Mouse (Mus musculus) v-Abl transformed pro-B cells (cell line): Measurements from ENCODE around the gene Dhx16.

Source experiments
- in situ Hi-C, 2 experiments: fragments of 400-800 bp; cut with MboI; formaldehyde crosslinking; loops; one replicate each; pipeline ENCODE4 v1.15.1; 2025; ENCODE audit not compliant: unreplicated experiment in 2 of 2

Gene Dhx16

DNA sequence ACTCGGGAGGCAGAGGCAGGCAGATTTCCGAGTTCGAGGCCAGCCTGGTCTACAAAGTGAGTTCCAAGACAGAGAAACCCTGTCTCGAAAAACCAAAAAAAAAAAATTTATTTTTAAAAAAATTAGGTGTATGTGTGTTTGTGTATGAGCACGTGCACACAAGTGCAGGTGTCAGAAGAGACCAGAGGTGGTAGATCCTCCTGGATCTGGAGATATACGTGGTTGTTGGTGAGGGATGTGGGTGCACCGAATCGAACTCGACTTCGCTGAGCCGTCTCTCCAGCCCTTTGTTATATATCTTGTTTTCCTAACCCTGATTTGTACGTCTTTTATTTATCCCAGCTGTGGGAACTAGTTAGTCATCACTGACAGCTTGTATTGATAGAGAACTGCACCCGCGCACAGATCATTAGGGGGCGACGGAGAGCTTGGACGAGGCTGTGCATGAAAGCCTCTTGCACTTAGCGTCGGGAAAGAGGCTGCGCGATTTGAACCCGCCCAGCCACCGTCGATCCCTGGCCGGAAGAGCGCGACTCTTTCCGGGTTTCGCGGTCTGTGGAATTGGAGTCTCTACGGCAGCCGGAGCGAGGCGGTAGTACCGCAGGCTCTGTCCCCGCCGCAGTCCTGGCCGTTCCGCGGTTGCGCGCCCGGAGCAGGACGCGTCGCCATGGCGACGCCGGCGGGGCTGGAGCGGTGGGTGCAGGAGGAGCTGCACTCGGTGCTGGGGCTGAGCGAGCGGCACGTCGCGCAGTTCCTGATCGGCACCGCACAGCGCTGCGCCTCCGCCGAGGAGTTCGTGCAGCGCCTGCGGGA lies at the start of gene Dhx16:
Gene Dhx16 (plus strand): TSS at position 575 of the 813 bp plus-strand sequence.
- in situ Hi-C loops: no loop called here

DNA sequence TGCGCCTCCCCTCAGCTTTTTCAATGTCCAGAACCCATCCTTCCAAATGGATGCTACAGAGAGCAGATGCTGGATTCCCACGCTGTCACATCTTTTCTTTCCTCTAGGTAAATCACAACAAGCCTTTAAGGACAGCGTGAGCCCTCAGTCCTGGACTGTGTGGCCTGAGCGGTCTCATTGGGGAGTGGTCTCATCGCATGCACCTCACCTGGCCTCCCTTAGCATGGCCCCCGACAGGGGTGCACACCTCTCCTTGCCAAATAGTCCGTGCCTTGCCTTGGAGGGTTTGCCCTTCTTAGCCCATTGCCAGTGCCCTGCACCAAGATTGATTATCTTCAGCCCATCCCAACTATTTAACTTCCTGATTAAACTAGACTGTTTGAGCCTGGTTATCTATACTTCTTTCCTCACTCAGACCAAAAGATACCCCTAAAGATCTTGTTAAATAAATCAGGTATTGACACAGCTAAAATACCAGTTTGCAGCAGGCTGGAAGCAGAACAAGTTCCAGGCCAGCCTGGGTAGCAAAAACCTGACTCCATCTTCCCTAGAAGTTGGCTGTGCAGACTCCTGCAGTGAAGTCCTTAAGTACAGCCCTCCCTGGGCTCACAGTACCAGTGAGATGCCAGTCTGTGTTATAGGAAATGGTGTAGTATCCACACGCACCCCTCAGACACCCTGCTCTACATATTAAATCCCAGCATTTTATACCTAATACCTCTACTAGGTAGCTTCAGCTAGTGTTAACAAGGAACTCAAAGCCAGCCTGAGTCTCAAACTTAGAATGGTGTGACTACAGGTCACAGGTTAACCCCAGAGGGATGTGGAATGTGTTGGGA lies 47.0 kb upstream of the Dhx16 start:
- in situ Hi-C loops: loop anchor here in 1 of 2 experiments (5.0 to 10.0 kb wide), 2 partner anchors 75 to 152 kb away; partner anchors contain the start of gene Prr3

DNA sequence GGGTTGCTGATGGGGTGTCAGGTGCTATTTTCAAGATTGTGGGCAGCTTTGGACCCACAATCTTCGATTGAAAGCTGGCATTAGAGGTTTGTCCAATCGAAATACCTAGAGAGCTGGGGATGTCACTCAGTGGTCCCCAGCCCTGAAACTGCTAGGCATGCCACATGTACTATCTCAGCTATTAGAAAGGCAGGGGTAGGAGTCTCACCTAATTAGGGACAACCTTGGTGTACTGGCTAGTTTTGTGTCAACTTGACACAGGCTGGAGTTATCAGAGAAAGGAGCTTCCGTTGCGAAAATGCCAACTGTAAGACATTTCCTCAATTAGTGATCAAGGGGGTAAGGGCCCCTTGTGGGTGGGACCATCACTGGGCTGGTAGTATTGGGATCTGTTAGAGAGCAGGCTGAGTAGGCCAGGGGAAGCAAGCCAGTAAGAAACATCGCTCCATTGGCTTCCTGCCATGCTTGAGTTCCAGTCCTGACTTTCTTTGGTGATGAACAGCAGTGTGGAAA lies 46.3 kb upstream of the Dhx16 start:
- in situ Hi-C loops: loop anchor here in 1 of 2 experiments (5.0 to 10.0 kb wide), 2 partner anchors 74 to 152 kb away; partner anchors contain the start of gene Prr3

DNA sequence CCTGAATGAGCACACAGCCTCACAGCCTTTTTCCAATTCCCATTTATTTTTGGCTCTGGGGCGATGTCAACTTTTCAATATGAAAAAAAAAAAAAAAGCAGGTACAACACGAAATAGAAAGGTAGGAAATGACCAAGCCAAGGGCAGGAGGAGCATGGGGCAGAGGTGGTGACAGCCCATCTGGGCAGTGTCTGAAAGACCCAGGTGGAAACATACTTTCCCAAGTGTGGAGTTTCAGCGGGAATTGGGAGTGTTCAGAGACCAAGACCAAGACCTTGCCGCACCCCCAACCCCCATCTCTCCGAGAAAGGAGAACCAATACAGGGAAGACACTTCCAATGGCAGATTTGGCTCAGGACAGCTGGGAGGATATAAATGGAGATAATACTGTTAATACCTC lies 45.7 kb upstream of the Dhx16 start:
- in situ Hi-C loops: loop anchor here in 1 of 2 experiments (5.0 to 10.0 kb wide), 2 partner anchors 73 to 151 kb away; partner anchors contain the start of gene Prr3

DNA sequence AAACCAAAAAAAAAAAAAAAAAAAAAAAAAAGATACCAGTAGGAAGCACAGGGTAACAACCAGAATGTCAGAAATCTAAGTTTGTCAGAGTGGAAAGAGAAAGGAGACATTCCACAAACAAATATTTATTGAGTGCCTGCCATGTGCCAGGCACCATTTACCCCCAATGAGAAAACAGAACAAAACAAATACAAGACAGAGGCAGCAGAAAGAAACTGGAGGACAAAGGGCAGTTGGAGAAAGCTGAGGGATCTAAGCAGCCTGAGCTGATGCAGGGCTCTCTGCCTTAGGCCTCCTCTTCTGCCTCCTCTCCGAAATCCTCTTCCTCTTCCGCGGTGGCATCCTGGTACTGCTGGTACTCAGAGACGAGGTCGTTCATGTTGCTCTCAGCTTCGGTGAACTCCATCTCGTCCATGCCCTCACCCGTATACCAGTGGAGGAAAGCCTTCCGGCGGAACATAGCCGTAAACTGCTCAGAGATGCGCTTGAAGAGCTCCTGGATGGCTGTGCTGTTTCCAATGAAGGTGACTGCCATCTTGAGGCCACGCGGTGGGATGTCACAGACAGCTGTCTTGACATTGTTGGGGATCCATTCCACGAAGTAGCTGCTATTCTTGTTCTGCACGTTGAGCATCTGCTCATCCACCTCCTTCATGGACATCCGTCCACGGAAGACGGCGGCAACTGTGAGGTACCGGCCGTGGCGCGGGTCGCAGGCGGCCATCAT lies 44.8 kb upstream of the Dhx16 start:
- in situ Hi-C loops: loop anchor here (5.0 to 10.0 kb wide), 3 partner anchors 37 to 150 kb away; partner anchors contain the start of gene Prr3 (in 1 of the 2)

DNA sequence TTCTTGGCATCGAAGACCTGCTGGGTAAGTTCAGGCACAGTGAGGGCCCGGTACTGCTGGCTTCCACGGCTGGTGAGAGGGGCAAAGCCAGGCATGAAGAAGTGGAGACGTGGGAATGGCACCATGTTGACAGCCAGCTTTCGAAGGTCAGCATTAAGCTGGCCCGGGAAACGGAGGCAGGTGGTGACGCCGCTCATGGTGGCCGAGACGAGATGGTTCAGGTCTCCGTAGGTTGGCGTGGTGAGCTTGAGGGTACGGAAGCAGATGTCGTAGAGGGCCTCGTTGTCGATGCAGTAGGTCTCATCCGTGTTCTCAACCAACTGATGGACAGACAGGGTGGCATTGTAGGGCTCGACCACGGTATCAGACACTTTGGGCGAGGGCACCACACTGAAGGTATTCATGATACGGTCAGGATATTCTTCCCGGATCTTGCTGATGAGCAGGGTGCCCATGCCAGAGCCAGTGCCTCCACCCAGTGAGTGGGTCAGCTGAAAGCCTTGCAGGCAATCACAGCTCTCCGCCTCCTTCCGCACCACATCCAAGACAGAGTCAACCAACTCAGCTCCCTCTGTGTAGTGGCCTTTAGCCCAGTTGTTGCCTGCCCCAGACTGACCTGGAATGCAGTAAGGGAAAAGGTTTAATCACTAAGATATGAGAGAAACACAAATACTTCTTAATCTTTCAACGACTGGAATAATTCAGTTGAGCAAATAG lies 44.0 kb upstream of the Dhx16 start:
- in situ Hi-C loops: loop anchor here (5.0 to 10.0 kb wide), 2 partner anchors 37 to 149 kb away; partner anchors contain the start of gene Prr3 (in 1 of the 2)

DNA sequence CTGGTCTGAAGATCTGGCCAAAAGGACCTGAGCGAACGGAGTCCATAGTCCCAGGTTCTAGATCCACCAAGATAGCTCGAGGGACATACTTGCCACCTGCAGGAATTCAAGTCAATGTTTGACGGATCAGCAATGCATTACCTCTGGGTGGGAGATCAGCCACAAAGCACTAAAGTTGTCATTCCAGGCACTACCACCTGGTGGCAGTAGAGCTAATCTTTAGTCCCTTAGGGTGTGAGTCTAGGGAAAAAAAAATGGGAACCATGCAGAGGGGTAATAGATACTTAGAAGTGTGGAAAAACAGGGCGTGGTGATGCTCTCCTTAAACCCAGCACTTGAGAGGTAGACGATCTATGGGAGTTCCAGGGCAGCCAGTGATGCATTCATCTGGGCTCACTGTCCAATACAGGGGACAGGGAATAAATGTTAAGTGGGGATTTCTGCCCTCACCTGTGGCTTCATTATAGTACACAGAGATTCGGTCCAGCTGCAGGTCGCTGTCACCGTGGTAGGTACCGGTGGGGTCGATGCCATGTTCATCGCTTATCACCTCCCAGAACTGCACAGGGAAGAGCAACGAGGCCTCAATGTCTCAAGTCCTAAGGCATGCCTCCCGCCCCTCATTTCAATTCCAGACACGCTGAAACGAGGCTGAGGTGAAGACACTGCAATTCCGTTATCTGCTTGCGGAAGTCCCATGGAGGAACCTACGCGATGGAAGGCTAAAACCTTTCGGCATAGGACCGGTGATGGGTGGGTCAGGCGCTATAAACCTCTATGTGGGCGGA lies 43.2 kb upstream of the Dhx16 start:
- in situ Hi-C loops: loop anchor here (5.0 to 10.0 kb wide), 2 partner anchors 36 to 148 kb away; partner anchors contain the start of gene Prr3 (in 1 of the 2)

DNA sequence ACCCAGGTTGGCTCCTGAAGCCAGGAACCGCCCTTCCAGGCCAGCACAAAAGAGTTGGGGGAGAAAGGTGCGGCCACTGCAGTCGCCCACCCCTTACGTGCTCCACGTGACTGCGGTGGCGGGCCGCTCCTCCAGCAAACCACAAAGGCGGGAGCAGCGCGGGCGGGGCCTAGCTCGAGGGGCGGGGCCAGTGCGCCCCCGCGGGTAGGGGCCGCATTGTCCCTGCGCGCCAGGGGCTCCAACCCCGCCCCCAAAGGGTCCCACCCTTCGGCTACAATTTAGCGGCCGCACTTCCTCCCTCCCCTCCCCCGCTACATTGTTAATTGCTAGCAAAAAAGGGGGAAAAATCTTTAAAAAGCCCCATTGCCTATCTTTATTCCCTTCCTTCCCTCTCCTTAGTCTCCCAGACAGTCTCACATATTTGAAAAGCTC lies 42.6 kb upstream of the Dhx16 start:
- in situ Hi-C loops: loop anchor here (5.0 to 10.0 kb wide), 2 partner anchors 35 to 148 kb away; partner anchors contain the start of gene Prr3 (in 1 of the 2)

DNA sequence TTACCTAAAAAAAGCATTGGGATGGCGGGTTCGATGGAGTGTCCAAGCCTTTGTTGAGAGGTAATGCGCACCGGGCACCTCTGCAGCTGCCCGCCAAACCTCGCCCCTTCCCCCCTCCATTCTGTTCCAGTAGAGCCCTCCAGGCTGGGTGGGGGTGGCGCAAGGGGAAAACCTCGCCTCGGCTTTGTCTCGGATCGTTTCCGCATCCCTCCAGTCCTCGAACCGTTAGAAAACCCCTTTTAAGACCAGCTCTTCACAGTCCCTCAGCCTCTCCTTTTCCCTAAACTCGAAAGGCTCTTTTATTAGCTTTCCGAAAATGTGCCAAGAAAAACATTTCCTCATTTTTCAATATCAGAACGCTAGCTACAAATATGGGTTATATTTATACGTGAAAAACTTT lies 42.1 kb upstream of the Dhx16 start:
- in situ Hi-C loops: loop anchor here (5.0 to 10.0 kb wide), 2 partner anchors 35 to 147 kb away; partner anchors contain the start of gene Prr3 (in 1 of the 2)

DNA sequence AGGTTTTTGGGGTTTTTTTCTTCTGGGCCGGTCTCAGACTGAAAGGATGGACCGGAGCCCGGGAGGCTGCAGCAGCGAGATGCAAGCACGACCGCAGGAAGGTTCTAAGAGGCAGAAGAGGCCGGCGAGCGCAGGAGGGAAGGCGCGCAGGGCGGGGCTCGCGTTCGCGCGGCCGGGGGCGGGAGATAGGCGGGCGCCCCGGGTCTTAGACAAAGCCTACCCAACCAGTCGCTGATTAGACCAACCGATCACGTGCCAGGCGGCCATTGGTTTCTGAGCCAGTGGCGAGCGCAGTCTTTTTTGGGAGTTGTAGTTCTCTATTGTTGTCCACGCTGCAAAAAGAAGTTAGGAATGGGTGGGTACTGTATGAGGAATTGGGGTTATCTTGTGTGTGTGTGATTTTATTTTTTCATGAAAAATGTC lies 41.5 kb upstream of the Dhx16 start, which contains the start of gene Tubb5:
Gene Tubb5 (minus strand): TSS at position 185 of the 423 bp plus-strand sequence.
- in situ Hi-C loops: loop anchor here (5.0 to 10.0 kb wide), 2 partner anchors 34 to 147 kb away; partner anchors contain the start of gene Prr3 (in 1 of the 2)

DNA sequence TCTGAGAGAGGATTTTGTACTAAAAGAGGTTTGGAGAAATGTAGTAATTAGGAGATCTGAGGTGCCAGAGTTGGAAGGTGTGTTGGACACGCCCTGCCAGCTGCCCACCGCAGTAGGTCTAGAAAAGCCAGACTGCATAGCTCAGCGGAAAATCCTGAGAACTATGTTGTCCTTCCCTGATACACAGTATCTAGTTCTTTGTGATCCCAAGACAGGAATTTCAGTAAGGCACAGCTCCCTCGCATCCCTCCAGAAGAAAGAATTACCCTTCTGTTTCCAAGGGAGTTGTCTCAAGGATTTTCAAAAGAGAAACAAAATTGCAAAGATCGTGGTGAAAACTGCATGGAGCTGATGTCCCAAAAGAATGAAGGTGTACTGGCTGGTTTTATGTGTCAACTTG lies 41.0 kb upstream of the Dhx16 start:
- in situ Hi-C loops: loop anchor here (5.0 to 10.0 kb wide), 2 partner anchors 34 to 146 kb away; partner anchors contain the start of gene Prr3 (in 1 of the 2)

DNA sequence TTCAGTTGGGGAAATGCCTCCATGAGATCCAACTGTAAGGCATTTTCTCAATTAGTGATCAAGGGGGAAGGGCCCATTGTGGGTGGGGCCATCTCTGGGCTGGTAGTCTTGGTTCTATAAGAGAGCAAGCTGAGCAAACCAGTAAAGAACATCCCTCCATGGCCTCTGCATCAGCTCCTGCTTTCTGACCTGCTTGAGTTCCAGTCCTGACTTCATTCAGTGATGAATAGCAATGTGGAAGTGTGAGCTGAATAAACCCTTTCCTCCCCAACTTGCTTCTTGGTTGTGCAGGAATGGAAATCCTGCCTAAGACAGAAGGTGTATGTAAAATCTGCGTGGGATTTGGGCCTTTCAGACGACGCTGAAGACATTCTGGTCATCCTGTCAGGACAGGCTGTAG lies 40.6 kb upstream of the Dhx16 start:
- in situ Hi-C loops: loop anchor here (5.0 to 10.0 kb wide), 2 partner anchors 33 to 146 kb away; partner anchors contain the start of gene Prr3 (in 1 of the 2)

DNA sequence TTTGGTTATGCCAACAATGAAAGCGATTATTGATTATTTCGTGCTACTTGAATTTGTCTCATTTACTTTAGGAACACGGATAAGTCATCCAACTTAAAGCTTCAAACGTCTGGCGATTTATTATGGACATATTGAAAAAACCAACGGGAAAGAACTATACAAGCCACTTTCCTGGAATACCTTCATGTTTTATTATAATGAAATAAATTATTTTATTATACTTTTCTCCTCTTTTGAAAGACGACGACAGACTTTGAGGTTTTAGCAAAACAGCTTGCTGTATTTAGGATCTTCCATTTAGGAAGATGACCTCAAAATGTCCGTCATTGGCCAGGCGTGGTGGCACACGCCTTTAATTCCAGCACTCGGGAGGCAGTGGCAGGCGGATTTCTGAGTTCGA lies 39.1 kb upstream of the Dhx16 start:
- in situ Hi-C loops: no loop called here

DNA sequence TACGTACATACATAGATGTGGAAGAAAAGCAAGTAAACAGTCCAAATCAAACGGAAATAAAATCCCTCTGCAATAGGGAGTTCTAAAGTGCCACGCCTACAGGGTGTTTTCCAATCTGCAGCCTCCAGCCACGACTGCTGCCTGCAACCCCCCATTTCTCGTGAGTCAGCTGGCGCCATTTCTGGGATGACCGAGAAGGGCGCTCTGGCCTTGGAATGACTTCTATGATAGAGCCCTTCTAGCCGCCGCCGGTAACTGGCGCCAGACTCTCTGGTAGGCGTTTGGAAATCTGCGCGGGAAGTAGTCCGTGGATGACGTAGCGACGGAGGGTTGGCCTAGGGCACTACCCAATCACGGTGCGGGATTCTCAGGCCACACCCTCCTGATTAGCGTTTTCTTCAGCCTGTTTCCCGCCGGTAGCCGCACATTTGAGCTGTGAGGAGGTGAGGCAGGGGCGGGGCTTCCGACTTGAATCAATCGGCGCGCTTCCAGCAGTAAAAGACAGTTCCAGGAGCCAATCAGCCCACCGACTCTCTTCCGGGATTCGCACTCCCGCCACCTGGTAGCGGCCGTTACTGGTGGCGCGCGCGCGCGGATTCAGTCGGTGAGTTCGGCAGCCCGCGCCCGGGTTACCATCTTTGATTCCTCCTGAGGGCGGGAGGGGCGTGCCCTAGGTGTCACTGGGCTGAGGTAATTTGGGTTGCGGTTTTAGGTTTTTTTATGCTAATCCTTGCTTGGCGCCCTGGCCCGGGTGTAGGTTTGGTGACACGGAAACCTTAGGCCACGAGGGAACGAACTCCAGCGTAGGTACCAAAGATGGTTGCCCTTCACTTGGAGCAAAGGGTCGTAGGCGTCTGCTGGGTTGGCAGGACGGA lies 38.3 kb upstream of the Dhx16 start, which contains the start of gene Mdc1:
Gene Mdc1 (plus strand): TSS at position 440 of the 875 bp plus-strand sequence.
- in situ Hi-C loops: no loop called here

DNA sequence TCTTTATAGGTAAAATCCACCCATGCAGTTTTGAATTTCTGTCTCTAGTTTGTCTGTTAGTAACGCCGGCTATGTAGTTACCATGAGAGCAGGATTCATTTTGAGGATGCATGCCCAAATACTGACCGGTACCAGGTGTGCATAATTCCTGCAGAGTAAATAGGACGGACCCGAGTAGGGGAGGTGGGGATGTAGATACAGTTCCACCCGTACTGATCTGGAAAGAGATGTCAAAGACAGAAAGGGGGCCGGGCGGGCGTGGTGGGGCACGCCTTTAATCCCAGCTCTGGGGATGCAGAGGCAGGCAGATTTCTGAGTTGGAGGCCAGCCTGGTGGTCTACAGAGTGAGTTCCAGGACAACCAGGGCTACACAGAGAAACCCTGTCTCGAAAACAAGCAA lies 37.6 kb upstream of the Dhx16 start:
- in situ Hi-C loops: no loop called here

DNA sequence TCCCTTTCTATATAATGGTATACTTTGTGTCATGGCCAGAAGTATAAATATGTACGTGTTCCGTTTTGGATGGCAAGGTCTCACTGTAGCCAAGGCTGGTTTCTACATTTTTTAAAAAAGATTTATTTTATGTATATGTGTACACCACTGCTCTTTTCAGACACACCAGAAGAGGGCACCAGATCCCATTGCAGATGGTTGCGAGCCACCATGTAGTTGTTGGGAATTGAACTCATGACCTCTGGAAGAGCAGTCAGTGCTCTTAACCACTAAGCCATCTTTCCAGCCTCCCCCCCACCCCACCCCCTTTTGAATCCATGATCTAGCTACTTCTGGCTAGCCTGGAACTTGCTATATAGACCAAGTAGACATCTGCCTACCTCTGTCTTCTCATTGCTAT lies 36.1 kb upstream of the Dhx16 start:
- in situ Hi-C loops: no loop called here

DNA sequence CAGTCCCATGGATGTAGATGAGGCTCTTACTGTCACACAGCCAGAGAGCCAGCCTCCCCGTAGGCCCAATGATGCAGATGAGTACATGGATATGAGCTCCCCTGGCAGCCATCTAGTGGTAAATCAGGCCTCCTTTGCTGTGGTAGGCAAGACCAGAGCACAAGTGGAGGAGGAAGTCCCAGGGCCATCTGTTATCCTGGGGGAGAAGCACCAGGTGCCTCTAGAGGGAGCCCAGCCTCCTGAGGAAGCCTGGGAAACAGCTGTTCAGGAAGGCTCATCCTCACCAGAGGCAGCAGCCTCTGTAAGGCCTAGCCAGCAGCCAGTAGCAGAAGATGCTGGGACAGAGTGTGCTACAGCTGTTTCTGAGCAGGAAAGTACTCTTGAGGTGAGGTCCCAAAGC lies 31.5 kb upstream of the Dhx16 start:
- in situ Hi-C loops: no loop called here
